Mouse (Mus musculus) thymus, adult 2 months (tissue): ENCODE data around the gene Vmn1r197.

ENCODE experiments used
- CTCF ChIP-seq: fragments of 200-500 bp; IDR thresholded peaks from 2 replicates; pipeline ENCODE4 v1.5.1; 2012; ENCODE audit warnings: mild to moderate bottlenecking, control low read depth, low read length, moderate library complexity, borderline replicate concordance; ENCODE audit not compliant: control insufficient read depth, poor library complexity, insufficient read depth; ENCODE audit errors: extremely low read depth
- POLR2A ChIP-seq: fragments of 200-500 bp; IDR thresholded peaks from 2 replicates; pipeline ENCODE4 v1.6.1; 2012; ENCODE audit warnings: mild to moderate bottlenecking, low read length, control low read depth, moderate library complexity; ENCODE audit not compliant: control insufficient read depth, poor library complexity, insufficient read depth; ENCODE audit errors: extremely low read depth

DNA sequence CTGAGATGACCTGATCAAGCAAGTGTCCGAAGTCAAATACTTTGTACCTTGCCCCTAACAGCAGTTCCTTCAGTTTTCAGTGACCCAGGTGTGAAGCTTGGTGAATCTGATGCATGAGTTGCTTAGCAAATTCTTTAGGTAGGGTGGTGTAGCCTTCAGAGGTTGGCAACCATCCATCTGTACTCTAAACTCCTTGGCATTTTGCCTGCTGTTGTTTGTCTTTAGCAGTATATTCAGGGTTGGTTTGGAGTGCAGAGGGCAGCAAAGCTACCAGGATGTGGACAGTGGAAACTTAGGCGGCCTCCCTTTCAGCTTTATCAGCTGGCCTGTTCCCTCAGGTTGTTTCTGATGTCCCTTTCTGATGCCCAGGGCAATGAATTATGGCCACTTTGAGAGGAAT is 9.0 kb upstream of the Vmn1r197 start:
- no peak for TF ChIP-seq CTCF
- TF ChIP-seq POLR2A = no peak
